Mouse (Mus musculus) layer of hippocampus, adult 8-10 months (tissue): ENCODE data around the gene Gucy2g. TPM values are rescaled to one million over a fixed set of nuclear protein-coding genes. Genes with fewer than 3 reads are reported as not detected.
"Not testable (repeated sequence)": the region's sequence is repeated elsewhere in the genome, so short reads cannot be mapped to it uniquely, and the experiment has no call there.

ENCODE experiments used
- DNase-seq, 2 experiments: peaks; one replicate each; pipeline ENCODE4 v3.0.0; 2022; ENCODE audit warnings: low spot score in 2 of 2
- microRNA-seq, 2 experiments: library from miRNA; unstranded; fragments of <30 nt; microRNA quantifications; one replicate each; pipeline ENCODE4 v1.2.0; 2022
- total RNA-seq, 4 experiments: library from RNA; stranded (reverse); gene quantifications; 2 replicates each; pipeline ENCODE4 v1.2.4; 2022

The Gucy2g gene
- total RNA-seq, 4 experiments from 2014 or later = 1.2 to 1.4 (median 1.3) TPM

- no peak for DNase-seq
These were observed 75.1 kb downstream of the Gucy2g start for GRCm38 (mm10) chr19:55165954-55166353.

- DNase-seq = no peak
These were observed 75.7 kb downstream of the Gucy2g start for GRCm38 (mm10) chr19:55165183-55165865.

- DNase-seq = no peak
These were observed 76.9 kb downstream of the Gucy2g start for GRCm38 (mm10) chr19:55164162-55164561.

GRCm38 (mm10) chr19:55162271-55162670 is 78.8 kb downstream of the Gucy2g start:
- no peak for DNase-seq

- DNase-seq = no peak
These were observed 81.2 kb downstream of the Gucy2g start for GRCm38 (mm10) chr19:55159826-55160225.

GRCm38 (mm10) chr19:55158606-55159005 is 82.4 kb downstream of the Gucy2g start:
- no peak for DNase-seq

- DNase-seq = no peak
These were observed 84.0 kb downstream of the Gucy2g start for GRCm38 (mm10) chr19:55157029-55157428.

GRCm38 (mm10) chr19:55152983-55153382 is 88.1 kb downstream of the Gucy2g start:
- no peak for DNase-seq

- not testable (repeated sequence) for DNase-seq
These were observed 88.8 kb downstream of the Gucy2g start for GRCm38 (mm10) chr19:55152274-55152673.

- DNase-seq = no peak
These were observed 91.4 kb downstream of the Gucy2g start for GRCm38 (mm10) chr19:55149646-55150045.

- DNase-seq = no peak
These were observed 92.9 kb downstream of the Gucy2g start for GRCm38 (mm10) chr19:55148109-55148508.

Small RNA genes lying within 50 kb of the gene (microRNA-seq; reads per million reads assigned to microRNA genes)
- 0.25 to 1.3 reads per million in 2 experiments for gene Mir6715

Other genes starting within 250 kb of the Gucy2g start
- gene Gpam, start 114.0 kb downstream of the Gucy2g start, total RNA-seq = 10 to 100 TPM; 47.2 to 72.0 (median 60.2) TPM
- under 1 TPM in 1 of 4 experiments, not detected in 3; 0.16 TPM for gene Tectb, start 60.5 kb downstream of the Gucy2g start, total RNA-seq
- 10 to 100 TPM; 38.6 to 47.6 (median 42.6) TPM for gene Acsl5, start 10.7 kb upstream of the Gucy2g start, total RNA-seq
- 10 to 100 TPM; 26.2 to 28.9 (median 27.5) TPM for gene Zdhhc6, start 74.8 kb upstream of the Gucy2g start, total RNA-seq
- gene Vti1a, start 75.1 kb upstream of the Gucy2g start, total RNA-seq = 10 to 100 TPM; 56.7 to 64.1 (median 60.2) TPM